Mouse (Mus musculus): ENCODE results near the gene Vps16.

Gene Vps16

DNA sequence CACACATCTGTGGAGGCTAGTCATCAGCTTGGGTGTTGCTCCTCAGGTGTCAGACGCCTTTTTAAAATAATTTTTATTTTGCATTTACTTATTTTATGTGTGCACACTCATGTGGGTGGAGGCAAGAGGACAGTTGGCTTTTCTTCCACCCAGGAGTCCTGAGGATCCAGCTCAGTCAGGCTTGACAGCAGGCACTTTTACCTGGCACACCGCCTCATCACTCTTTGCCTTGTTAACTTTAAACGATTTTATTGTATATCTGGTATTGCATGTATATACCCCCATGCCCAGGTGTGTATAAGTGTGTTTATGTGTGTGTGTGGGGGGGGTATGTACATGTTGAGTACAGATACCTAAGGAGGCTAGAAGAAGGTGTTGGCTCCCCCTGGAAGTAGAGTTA is 33.7 kb downstream of the Vps16 start:
- DNase-seq (ENCODE audit: low read depth, low spot score): no peak

DNA sequence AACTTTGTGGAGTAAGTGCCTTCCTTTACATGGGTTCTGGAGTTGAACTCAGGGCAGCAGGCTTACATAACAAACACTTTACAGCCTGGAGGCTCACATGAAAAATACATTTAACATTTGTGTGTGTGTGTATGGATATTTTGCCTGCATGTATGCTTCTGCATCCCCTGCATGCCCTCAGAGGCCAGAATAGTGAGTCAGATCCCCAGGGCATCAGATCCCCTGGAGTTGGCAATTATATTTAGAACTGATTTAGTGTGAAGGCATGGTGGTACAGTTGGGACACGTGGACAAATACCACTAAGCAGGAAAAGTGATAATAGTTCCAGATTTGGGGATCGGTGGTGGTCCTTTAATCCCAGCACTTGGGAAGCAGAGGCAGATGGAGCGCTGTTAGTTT is 35.4 kb downstream of the Vps16 start:
- no peak for DNase-seq (ENCODE audit: low read depth, low spot score)

DNA sequence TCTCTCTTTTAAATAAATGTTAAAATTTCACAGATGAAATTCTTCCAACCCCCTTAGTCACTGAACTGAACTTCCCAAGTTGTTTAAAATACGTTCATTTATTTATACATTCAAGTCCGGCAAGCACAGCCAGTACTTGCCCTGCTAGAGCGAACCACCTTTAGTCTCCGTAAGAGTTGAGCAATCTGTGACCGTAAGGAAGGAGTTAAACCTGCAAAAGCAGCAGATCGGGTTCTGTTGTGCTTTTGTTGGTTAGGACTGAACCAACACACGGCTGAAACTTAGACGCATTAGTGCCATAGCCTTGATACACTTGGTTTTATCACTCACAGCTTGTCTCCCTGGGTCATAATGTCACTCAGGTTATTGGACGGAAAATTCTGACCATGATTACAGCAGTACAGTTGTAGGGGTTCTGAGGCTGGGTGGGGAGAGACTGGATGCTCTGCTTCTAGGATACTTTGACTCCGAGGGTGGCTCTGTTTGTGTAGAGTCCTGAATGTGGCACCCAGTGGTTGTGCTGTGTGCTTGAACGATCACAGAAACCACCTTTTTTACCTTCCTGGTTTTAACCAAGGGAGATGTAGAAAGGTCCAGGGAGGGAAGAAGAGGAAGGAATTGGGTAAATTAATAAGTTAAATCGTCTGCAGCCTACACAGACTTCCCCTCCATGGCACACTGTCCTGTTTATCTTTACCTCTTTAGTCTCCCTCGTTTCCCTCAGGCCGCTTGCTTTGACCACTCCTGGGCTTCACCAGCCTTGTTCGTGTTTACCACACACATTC is 37.3 kb downstream of the Vps16 start:
- DNase-seq (ENCODE audit: low read depth, low spot score): no peak

DNA sequence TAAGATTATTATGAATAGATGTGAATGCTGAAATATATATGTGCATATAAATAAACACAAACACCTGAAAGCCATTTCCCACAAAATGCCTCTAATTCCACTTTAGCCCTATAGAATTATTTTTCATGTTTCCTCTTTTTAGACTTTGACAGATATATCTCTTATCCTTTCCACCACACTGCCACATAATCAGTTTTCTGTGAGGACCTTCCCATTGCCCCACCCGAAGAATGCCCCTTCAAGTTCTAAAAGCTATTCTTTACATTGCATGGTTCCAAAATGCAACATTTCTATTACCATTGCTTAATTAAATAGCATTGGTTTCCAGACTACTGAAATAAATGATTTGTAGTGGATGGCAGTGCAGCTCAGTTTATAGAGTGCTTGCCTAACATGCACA is 42.3 kb downstream of the Vps16 start:
- no peak for DNase-seq (ENCODE audit: low read depth, low spot score)

DNA sequence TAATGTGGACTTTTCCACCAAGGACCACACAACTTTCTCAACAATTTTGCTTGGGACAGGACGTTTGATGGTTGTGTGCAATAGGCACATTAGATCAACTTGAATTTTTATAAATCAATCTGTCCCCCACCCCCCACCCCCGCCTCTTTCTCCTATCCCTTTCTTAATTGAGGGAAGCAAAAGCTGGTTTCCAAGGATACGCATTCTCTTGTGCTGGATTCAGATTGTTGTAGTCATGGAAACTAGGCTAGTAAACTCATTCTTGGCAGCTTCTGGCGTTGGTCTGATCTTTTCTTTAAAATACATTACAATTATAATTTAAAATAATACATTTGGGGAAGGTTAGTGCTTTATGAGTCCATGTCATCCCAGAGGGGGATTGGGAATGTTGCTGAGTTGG is 45.2 kb downstream of the Vps16 start:
- no peak for DNase-seq (ENCODE audit: low read depth, low spot score)

DNA sequence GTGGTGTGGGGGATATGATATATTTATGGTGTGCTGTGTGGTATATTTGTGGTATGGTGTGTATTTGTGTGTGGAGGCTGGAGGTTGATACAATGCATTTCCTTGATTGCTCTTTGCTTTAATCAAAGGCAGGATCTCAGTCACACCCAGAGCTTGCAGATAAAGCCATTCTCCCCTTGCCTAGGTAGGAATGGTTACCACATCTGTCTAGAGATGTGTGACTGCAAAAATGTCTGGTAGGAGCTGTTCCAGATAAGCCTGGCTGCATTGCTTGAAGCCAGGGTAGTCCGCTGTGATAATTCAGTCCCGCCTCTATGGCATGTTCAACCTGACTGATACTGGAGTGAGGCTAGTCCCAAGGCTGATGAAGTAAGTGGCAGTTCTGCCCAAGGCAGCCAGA is 45.8 kb downstream of the Vps16 start:
- DNase-seq (ENCODE audit: low read depth, low spot score): no peak

DNA sequence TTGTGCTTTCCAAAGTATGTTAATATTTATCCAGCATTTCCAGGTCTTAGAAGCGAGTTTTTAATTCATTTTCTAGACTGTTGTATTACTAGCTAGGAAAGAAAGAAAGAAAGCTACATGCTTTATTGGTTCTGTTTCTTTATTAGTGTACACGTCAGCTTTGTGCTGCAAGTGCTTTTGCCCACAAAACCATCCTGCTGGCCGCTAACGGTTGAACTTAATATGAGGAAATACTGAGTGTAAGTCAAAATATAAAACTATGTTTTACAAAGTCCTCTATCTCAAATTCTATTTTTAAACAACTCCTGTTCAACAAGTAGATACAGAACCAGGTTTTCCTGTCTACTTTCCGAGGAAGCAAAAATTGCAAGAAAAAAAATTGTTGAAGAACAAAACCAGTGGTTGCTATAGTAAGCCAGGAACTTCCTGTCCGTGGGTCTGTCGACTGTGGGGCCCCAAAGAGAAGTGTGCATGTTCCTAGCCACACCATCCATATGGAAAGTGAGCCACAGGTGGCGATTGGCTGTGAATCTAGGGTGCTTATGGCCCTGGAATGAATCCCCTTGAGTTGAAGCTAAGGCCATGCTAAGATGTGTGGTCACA is 48.9 kb downstream of the Vps16 start:
- peak; percentile 8 for DNase-seq (ENCODE audit: low read depth, low spot score)

DNA sequence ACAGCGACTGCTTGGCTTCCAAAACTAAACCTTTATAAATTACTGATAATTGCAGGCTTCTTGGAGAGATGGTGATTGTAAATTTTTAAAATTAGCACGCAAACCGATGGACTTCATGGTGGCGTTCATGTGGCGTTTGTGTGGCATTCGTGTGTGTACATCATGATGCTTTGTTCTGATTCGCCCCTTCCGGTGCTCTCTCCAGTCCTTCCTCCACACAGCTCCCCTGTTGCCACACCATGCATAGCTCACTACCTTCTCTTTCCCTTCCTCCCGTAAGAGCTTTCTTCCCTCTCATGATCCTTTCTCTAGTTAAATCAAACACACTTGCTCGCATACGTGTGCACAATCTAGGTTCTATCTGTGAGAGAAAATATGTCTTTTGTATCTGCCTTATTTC is 51.6 kb downstream of the Vps16 start:
- no peak for DNase-seq (ENCODE audit: low read depth, low spot score)

DNA sequence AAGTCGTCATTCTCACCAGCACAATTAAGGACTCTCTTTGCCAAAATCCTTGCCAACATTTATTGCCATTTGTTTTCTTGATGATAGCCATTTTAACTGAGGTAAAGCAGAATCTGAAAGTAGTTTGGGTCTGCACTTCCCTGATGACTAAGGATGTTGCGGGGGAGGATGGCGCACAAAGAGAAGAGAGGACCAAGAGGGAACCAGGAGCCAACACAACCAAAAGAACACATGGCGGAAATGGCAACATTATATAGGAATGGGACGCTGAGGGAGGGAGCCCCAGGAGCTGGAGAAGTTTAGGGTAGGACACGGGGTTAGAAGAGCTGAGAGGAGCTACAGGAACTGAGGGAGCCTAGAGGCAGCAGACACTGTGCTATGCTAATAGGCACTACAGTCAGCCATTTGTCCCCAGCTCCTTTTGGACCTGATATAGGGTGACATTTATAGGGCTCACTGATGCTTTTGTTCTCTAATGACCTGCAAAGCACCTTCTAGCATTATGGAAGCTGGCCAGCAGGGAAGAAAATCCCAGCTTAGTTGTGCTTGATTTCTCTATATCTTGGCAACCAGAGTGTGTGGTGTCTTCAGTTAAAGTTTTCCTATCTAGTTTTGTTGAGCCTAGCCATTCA is 52.6 kb downstream of the Vps16 start:
- no peak for DNase-seq (ENCODE audit: low read depth, low spot score)

DNA sequence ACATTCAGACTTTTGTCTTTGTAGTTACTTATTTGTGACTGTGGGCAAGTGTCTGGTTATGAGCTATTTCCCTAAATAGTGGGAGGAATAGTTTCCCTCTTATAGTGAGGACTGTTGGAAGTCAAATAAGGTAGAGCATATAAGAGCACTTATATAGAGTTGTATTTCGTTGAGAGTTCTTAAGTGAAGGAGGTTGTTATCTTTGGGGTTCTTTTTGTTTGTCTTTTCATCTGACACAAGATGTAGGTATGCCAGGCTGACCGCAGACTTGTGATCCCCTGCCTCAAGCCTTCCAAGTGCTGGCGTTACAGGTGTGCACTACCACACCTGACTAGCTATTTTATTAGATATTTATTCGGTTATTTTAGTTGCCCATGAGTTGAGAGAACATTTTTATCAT is 58.0 kb downstream of the Vps16 start:
- DNase-seq (ENCODE audit: low read depth, low spot score): no peak

DNA sequence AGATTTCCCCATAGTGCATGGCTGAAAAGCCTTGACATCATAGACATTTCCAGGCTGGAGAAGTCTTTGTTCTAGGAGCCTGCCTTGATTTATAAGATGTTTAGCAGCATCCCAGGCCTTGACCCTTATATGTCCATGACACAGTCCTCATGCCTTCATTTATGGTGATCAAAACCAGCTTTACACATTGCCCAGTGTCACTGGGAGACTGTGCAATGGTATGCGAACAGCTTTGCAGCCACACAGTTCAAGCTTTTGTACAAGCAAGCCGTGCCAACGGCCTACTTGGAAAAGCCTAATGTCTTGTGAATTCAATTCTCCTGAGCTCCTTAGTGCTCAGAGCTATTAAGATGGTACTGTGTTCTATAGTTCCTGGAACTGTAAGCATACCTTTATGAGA is 58.6 kb downstream of the Vps16 start:
- no peak for DNase-seq (ENCODE audit: low read depth, low spot score)

DNA sequence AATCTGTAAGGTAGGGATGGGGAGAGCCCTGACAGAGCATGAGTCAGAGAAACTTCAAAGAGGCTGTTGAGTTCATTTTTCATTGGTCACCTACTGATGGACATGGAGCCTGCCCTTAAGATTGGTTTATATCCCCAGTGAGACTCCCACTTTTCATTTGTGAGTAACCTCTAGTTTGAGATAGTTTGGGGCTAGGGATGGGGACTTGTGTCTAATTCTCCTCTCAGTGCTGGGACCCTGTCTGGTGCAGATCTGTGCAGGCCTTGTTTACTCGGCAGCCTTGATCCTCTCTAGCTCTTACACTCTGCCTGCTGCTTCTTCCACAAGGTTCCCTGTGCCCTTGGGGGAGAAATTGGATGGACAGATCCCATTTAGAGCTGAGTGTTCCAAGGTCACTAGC is 60.1 kb downstream of the Vps16 start:
- no peak for DNase-seq (ENCODE audit: low read depth, low spot score)

DNA sequence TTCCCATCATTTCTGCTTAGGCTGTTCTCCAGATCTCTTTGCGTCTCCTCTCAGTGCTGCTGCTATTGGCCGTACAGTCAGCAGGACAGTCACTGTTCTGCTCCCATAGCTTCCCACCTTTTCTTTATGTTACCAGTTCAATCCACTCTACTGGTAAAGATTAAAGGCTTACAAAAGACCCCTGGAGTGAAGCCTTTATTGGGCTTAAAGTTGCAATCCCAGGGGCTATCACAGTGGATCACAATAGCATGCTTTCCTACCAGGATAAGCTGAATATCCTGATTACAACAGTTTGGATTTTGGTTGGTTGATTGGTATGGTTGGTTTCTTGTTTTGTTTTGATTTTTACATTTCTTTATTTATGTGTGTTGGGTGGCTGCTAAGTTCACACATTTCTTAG is 63.9 kb downstream of the Vps16 start:
- no peak for DNase-seq (ENCODE audit: low read depth, low spot score)

DNA sequence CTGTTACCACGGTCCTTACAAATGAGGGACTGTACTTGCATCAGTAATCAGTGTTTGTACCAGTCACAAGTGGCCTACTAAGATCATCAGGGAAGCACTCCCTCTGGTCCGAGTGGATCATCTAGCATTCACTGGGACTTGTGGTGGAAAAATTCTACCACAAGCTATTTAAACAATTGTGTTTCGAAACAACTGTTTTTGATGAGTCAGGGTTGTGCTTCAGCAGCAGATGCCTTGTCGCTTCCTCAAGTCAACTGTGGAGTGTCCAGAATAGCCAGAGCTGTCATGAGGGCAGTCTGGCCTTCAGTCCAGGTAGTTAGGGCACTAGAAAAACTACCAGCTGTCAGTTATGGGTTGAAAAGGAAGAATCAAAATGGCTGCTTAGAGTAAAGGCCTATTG is 64.5 kb downstream of the Vps16 start:
- DNase-seq (ENCODE audit: low read depth, low spot score): no peak

DNA sequence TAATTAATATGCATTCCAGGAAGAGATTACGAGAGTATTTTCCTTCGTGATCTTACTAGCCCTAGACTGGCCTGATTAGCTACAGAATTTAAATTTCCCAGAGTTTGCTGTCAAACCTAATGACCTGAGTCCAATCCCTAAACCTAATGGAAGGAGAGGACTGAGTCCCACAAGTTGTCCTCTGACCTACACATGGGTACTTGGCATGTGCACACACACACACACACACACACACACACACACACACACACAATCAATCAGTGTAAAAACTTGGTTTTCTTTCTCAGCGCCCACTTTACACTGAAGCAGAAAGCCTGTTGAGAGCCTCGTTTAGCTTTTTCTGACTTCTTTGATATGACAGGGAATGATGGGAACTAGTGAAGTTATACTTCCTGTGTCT is 67.0 kb downstream of the Vps16 start:
- no peak for DNase-seq (ENCODE audit: low read depth, low spot score)

DNA sequence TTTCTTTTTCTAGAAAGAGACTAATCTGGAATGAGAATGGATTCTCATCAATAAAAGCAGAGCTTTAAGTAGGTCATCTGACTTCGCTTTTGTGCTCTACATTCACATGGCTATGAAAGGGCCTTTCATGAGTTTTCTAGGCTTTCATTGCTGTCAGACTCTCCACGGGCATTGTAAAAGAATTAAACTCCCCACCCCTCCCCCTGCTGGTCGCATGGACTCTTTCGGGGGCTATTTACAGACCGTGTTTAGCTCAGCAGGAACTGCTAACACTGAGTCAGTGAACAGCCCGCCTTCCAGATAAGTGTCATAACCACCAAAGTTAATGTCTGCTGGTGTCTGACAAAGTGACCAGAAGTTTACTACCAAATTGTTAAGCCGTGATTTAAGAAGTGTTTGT is 67.4 kb downstream of the Vps16 start:
- no peak for DNase-seq (ENCODE audit: low read depth, low spot score)

Measured in CD4-positive, CD25-positive, alpha-beta regulatory T cell, adult 2 months (primary cell).